Mouse (Mus musculus) ES-Bruce4 (cell line): ENCODE measurements around the gene Tradd. TPM values are rescaled to one million over a fixed set of nuclear protein-coding genes. Genes with fewer than 3 reads are reported as not detected.
A peak's percentile ranks its signal among the peaks of the same experiment; 100 is the strongest.
"Not testable (repeated sequence)": the region's sequence is repeated elsewhere in the genome, so short reads cannot be mapped to it uniquely, and the experiment has no call there.

Experiments used
- H3K27ac ChIP-seq: 2 replicates; pipeline ENCODE4 v1.5.1; 2012; ENCODE audit warnings: low read length, inconsistent platforms; ENCODE audit not compliant: insufficient read depth
- H3K27me3 ChIP-seq: 2 replicates; pipeline ENCODE4 v1.6.1; 2012; ENCODE audit warnings: mild to moderate bottlenecking, low read length, inconsistent platforms; ENCODE audit not compliant: control insufficient read depth, poor library complexity, insufficient read depth, severe bottlenecking
- H3K36me3 ChIP-seq: 2 replicates; pipeline ENCODE4 v1.6.1; 2012; ENCODE audit warnings: inconsistent platforms, mild to moderate bottlenecking, low read length, moderate library complexity; ENCODE audit not compliant: control insufficient read depth, poor library complexity, insufficient read depth, severe bottlenecking
- H3K4me1 ChIP-seq: one replicate; pipeline ENCODE4 v1.8.1; 2011; ENCODE audit warnings: low read length; ENCODE audit not compliant: control insufficient read depth, insufficient read depth
- H3K4me3 ChIP-seq: 2 replicates; pipeline ENCODE4 v1.5.1; 2011; ENCODE audit warnings: low read depth, mild to moderate bottlenecking, low read length
- H3K9ac ChIP-seq: 2 replicates; pipeline ENCODE4 v1.6.1; 2012; ENCODE audit warnings: low read depth, mild to moderate bottlenecking, inconsistent platforms; ENCODE audit not compliant: poor library complexity, severe bottlenecking
- H3K9me3 ChIP-seq: replicated peaks from 2 replicates; pipeline ENCODE4 v1.6.1; 2012; ENCODE audit warnings: mild to moderate bottlenecking, low read length, inconsistent platforms; ENCODE audit not compliant: control insufficient read depth, poor library complexity, insufficient read depth, severe bottlenecking
- CTCF ChIP-seq: IDR thresholded peaks from one replicate; pipeline ENCODE4 v1.8.1; 2011; ENCODE audit warnings: low read depth, low read length
- EP300 ChIP-seq: IDR thresholded peaks from 2 replicates; pipeline ENCODE4 v1.6.1; 2011; ENCODE audit warnings: low read depth, low read length; ENCODE audit not compliant: insufficient read depth
- POLR2A ChIP-seq: IDR thresholded peaks from one replicate; pipeline ENCODE4 v1.8.1; 2011; ENCODE audit warnings: low read length; ENCODE audit not compliant: insufficient read depth
- polyA plus RNA-seq: library from polyadenylated mRNA; stranded (reverse); fragments of >200 nt; gene quantifications from 2 replicates; pipeline ENCODE4 v1.2.4, GENCODE M21; 2011; ENCODE audit warnings: low read depth; ENCODE audit not compliant: missing spikeins, insufficient read depth, insufficient read length

Tradd gene
- polyA plus RNA-seq, 1 experiment, result 4.7 TPM

DNA sequence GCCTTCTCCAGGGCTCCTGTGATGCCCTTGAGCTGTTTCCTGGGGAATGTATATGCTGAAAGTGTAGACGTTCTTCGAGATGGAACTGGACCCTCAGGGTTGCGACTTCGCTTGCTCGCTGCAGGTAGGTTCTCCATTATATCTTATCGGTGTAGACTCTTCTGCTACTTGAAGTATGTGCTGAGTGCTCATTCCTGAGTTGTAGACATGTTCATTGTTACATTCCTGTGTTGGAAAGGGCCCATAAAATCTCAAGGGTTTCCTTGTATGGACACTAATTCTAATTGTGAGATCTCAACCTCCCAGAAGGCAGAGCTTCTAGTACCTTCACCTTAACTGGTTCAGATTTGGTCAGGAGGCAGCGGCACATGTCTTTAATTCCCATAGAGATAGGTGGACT, 23.4 kb downstream of the Tradd start:
- H3K4me3 ChIP-seq, result no peak overlapping the region
- H3K9ac ChIP-seq, result no peak overlapping the region
- TF ChIP-seq CTCF (no peak), POLR2A (no peak), EP300 (no peak)
- H3K27me3 ChIP-seq, result no peaks in the 10 kb centered on the region
- H3K9me3 ChIP-seq, result no peaks in the 10 kb centered on the region
- H3K4me1 ChIP-seq, result peaks cover 2% of the 10 kb centered on the region
- peaks cover 68% of the 10 kb centered on the region for H3K36me3 ChIP-seq
- no peak overlapping the region for H3K27ac ChIP-seq

DNA sequence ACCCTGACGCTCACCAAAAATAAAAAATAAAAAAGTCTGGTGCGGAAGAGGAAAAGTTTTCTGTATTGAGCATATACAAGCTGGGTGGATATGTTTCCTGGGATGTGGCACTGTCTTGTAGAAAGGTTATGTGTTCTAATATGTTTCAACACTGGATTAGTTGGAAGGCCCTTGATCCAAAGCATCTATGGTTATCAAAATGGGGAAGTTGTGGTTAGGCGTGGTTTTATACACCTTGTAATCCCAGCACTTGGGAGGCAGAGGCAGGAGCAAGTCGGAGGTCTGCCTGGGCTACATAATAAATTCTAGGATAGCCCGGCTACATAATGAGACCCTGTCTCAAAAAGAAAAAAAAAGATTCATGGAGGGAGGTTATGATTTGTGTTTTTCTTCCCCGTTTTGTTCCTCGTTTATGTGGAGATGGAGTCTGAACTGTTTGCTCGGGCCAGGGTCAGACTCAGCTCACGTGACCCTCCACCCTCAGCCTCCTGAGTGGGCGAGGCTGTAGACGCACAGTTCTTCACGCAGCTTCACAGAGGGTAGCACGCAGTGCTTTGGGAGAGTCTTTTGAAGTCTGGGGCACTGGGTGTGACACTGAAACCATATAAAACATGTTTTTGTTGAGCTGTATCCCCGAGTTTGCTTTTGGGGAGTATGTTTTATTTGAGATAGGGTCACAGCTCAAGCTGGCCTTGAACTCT, 26.8 kb downstream of the Tradd start:
- H3K4me1 ChIP-seq, result peaks cover 10% of the 10 kb centered on the region
- TF ChIP-seq EP300 (no peak), POLR2A (no peak), CTCF (no peak)
- no peak overlapping the region for H3K4me3 ChIP-seq
- H3K9me3 ChIP-seq, result no peaks in the 10 kb centered on the region
- 0 out of 2 replicates have a peak overlapping the region, but pooled peaks have one; percentile 29 for H3K9ac ChIP-seq
- peaks cover 73% of the 10 kb centered on the region for H3K36me3 ChIP-seq
- no peak overlapping the region for H3K27ac ChIP-seq
- H3K27me3 ChIP-seq, result no peaks in the 10 kb centered on the region

DNA sequence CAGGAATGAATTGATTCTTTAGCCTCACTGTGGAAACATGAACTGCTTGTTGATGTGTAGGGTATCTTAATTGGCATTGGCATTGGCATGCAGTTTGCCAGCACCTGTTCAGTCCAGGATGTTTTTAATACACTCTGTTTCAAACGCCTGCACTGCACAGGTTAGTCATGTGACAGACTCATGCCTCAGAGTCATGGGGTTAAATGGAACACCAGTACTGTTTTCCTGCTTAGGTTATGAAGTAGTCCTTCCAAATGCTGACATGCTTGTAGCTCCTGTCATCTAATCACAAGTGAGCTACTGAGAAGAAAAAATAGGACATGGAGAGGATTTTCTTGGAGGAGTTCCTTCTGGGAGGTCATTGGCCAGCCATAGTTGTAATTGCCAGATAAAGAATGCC, 29.2 kb downstream of the Tradd start:
- no peaks in the 10 kb centered on the region for H3K27me3 ChIP-seq
- H3K4me3 ChIP-seq, result no peak overlapping the region
- TF ChIP-seq EP300, result no peak
- TF ChIP-seq CTCF, result no peak
- no peak for TF ChIP-seq POLR2A
- no peak overlapping the region for H3K27ac ChIP-seq
- peaks cover 11% of the 10 kb centered on the region for H3K4me1 ChIP-seq
- no peaks in the 10 kb centered on the region for H3K9me3 ChIP-seq
- no peak overlapping the region for H3K9ac ChIP-seq
- peaks cover 56% of the 10 kb centered on the region for H3K36me3 ChIP-seq

DNA sequence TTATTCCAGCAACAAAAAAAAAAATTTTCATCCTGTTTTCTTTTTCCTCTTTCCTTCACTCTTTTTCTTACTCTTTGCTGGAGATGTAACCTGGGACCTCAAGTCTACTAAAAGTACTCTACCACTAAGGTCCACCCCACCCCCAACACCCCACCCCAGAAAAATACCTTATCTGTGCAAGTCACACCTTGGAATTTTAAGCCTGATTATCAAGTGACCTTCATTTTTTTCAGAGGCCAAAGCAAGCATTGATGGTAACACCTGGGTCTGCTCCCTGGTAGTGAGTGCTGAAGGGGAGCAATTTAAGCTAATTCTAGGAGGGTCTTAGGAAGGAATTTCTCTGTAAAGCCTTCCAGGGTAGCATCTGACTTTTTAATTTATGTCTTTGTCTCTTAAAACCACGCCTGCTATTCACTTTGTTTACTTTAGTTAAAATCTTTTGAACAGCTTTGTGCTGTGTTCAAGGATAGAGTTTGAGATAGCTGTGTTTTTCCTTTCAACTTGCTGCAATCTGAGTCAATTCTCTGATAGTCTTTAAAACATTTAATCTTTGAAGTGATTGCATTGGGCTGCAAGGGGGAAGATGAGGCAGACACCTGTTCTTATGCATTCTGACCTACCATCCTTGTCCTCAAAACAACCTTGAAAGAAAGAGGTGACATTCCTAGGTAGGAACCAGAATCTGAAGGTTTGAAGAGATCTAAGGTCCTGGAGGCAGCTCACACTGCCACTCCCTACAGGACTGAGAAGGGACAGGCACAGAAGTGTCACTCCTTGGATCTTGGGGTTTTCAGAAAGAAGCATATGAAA, 31.1 kb downstream of the Tradd start:
- Histone ChIP-seq H3K4me3 (no peak overlapping the region), H3K27me3 (no peaks in the 10 kb centered on the region), H3K4me1 (peaks cover 11% of the 10 kb centered on the region), H3K9ac (peak overlapping the region; percentile 59; the same call in 1 of the 2 replicates), H3K9me3 (no peaks in the 10 kb centered on the region), H3K27ac (peak overlapping the region; percentile 98), H3K36me3 (peaks cover 42% of the 10 kb centered on the region)
- TF ChIP-seq EP300 (0 out of 2 replicates have a peak, but pooled peaks have one; percentile 22), POLR2A (no peak)

DNA sequence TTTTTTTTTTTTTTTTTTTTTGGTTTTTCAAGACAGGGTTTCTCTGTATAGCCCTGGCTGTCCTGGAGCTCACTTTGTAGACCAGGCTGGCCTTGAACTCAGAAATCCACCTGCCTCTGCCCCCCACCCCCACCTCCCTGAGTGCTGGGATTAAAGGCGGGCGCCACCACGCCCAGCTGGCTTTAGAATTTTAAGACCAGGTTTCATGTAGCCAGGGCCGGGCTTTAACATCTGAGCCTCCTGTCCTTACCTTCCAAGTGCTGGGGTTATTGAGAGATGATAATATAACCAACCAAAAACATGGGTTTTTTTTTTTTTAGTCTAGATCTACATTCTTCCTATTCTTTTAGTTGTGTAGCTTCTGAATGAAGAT, 32.1 kb downstream of the Tradd start:
- H3K36me3 ChIP-seq, result peaks cover 39% of the 10 kb centered on the region
- H3K9me3 ChIP-seq, H3K4me3 ChIP-seq, H3K27me3 ChIP-seq, H3K27ac ChIP-seq, H3K4me1 ChIP-seq: not testable (repeated sequence)
- TF ChIP-seq EP300, result 0 out of 2 replicates have a peak, but pooled peaks have one; percentile 22
- peak overlapping the region; percentile 59; the same call in 1 of the 2 replicates for H3K9ac ChIP-seq
